Mouse (Mus musculus) ES-Bruce4 (cell line): ENCODE measurements around the gene Ptprg.

ENCODE experiments used
- CTCF ChIP-seq: IDR thresholded peaks from one replicate; pipeline ENCODE4 v1.8.1; 2011; ENCODE audit warnings: low read depth, low read length
- EP300 ChIP-seq: IDR thresholded peaks from 2 replicates; pipeline ENCODE4 v1.6.1; 2011; ENCODE audit warnings: low read depth, low read length; ENCODE audit not compliant: insufficient read depth
- POLR2A ChIP-seq: IDR thresholded peaks from one replicate; pipeline ENCODE4 v1.8.1; 2011; ENCODE audit warnings: low read length; ENCODE audit not compliant: insufficient read depth

DNA sequence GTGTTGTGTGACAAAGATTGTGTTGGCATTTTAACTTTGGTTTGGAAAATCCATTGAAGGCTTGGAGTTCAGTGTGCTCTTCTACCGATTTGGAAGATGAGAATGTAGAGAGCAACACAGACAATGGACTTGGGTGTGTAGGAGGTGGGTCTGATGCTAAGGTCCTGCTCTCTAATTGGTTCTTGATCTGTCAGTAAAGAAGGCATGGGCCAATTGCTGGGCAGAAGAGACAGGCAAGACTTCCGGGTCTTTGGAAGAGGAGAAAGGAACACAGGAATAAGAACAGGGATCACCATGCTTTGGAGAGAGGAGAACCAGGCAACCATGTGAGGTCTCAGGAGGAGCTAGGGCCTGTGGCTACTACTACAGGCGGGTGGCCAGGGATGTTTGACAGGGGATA is 722.7 kb downstream of the Ptprg start:
- TF ChIP-seq CTCF: no peak
- TF ChIP-seq EP300: no peak
- no peak for TF ChIP-seq POLR2A
